Mouse (Mus musculus) CH12.LX (cell line): ENCODE results near the gene Gm43518.

ENCODE experiments used
- CTCF ChIP-seq, 2 experiments: IDR thresholded peaks in 1 of 2; conservative IDR thresholded peaks in 1 of 2; 2 replicates each; pipeline ENCODE4 v1.5.1; 2011 to 2012; ENCODE audit warnings: low read depth in 2 of 2, low read length in 2 of 2, improper control_type of control experiment in 1 of 2, inconsistent platforms in 1 of 2, mild to moderate bottlenecking in 1 of 2, moderate library complexity in 1 of 2
- ETS1 ChIP-seq: conservative IDR thresholded peaks from 2 replicates; pipeline ENCODE4 v1.6.1; 2012; ENCODE audit warnings: low read depth, mild to moderate bottlenecking, inconsistent platforms, low read length, improper control_type of control experiment, moderate library complexity
- MAX ChIP-seq: IDR thresholded peaks from 2 replicates; pipeline ENCODE4 v1.6.1; 2011; ENCODE audit warnings: low read length, improper control_type of control experiment
- MYC ChIP-seq: IDR thresholded peaks from 2 replicates; pipeline ENCODE4 v1.6.1; 2011; ENCODE audit warnings: low read depth, mild to moderate bottlenecking, improper control_type of control experiment, low read length
- NRF1 ChIP-seq: IDR thresholded peaks from 2 replicates; pipeline ENCODE4 v1.6.1; 2014; ENCODE audit warnings: low read depth, mild to moderate bottlenecking, inconsistent platforms, low read length, improper control_type of control experiment, moderate library complexity
- POLR2A ChIP-seq: IDR thresholded peaks from 2 replicates; pipeline ENCODE4 v1.6.1; 2011; ENCODE audit warnings: low read depth, mild to moderate bottlenecking, improper control_type of control experiment, low read length
- RCOR1 ChIP-seq: conservative IDR thresholded peaks from 2 replicates; pipeline ENCODE4 v1.6.1; 2012; ENCODE audit warnings: low read depth, mild to moderate bottlenecking, inconsistent platforms, low read length, improper control_type of control experiment
- USF1 ChIP-seq: IDR thresholded peaks from 2 replicates; pipeline ENCODE4 v1.6.1; 2014; ENCODE audit warnings: low read depth, mild to moderate bottlenecking, inconsistent platforms, low read length, improper control_type of control experiment
- USF2 ChIP-seq: conservative IDR thresholded peaks from 2 replicates; pipeline ENCODE4 v1.6.1; 2011; ENCODE audit warnings: low read depth, low read length, improper control_type of control experiment

- TF ChIP-seq POLR2A = no peak
- no peak for TF ChIP-seq MAX
- TF ChIP-seq ETS1 = no peak
- no peak for TF ChIP-seq CTCF (conservative IDR thresholded peaks at IDR 0.05 in 1 of 2, IDR thresholded peaks at IDR 0.05 in 1 of 2; ENCODE audit: low read depth in 2 of 2, low read length in 2 of 2)
- no peak for TF ChIP-seq USF2
- TF ChIP-seq NRF1 = no peak
- no peak for TF ChIP-seq RCOR1
- TF ChIP-seq MYC = no peak
- no peak for TF ChIP-seq USF1
These were observed 3.9 kb downstream of the Gm43518 start for GRCm38 (mm10) chr5:123931131-123931530.
